Mouse (Mus musculus) cerebellum, postnatal 10 days (tissue): ENCODE results near the gene Zswim3.

ENCODE experiments used
- DNase-seq, 2 experiments: peaks; one replicate each; pipeline ENCODE4 v3.0.0; 2021; ENCODE audit warnings: mixed read lengths in 2 of 2

Zswim3 gene

GRCm38 (mm10) chr2:164804533-164805331 is at the start of gene Zswim3, which contains the start of gene Acot8:
Gene Zswim3 (plus strand): TSS chr2:164805098.
Gene Acot8 (minus strand): TSS chr2:164804882.
- peak; percentile 98 to 99 for DNase-seq

- no peak for DNase-seq
Observed at GRCm38 (mm10) chr2:164757841-164758240, 47.1 kb upstream of the Zswim3 start.

DNA sequence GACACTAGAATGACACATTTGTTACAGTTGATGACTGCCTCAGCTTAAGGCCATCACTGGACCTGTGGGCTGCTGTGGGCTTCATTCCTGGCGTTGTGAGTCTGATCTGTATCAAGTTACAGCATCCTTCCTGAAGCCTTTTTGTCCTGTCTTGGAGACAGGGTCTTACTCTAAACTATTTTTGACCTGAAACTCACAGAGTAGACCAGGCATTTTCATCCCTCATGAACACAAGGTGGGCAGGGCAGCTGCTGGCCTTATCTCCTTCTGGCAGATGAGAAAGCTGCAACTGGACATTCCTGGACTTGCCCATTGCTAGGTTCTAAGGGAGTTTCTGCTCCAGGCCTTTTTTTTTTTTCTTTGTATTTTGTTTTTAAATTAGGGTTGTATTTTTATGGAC is 46.2 kb upstream of the Zswim3 start:
- DNase-seq: no peak

- no peak for DNase-seq
Observed at GRCm38 (mm10) chr2:164760059-164760833, 44.7 kb upstream of the Zswim3 start.

GRCm38 (mm10) chr2:164761502-164761901 is 43.4 kb upstream of the Zswim3 start:
- peak; percentile 57 to 68 for DNase-seq

DNA sequence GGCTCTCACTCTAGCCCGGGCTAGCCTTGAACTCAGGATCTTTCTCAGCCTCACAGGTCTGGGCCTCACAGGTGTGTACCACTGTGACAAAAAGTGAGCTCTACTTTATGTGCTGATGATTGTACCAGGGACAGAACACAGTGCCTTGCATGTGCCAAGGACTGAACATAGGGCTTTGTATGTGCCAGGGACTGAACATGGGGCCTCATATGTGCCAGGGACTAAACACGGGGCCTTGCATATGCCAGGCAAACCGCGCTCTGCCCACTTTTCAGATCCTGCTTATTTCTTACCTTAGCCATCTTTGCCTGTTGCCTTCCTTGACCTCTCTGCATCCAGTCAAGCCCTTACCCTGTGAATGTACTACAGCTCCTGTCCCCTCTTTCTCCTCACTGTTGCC is 42.9 kb upstream of the Zswim3 start:
- DNase-seq: peak; percentile 22 to 43

- DNase-seq: no peak
Observed at GRCm38 (mm10) chr2:164762593-164762992, 42.3 kb upstream of the Zswim3 start.

DNA sequence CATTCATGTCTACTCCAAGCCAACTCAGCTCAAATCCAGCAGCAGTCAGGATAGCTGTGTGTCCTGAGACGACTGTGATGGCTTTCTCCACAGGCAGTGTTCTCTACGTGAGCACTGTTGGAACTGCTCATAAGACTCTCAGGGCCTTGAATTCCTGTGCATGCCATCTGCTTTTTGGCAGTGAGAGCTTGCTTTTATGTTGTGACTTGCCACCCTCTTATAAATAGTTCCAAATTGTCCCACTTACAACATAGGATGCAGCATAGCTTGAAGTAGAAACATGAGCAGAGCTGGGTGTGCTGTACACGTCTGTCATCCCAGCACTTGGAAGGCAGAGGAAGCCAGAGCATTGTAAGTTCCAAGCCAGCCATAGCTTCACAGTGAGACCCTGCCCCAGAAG is 39.1 kb upstream of the Zswim3 start:
- no peak for DNase-seq

GRCm38 (mm10) chr2:164767812-164768540 is 36.9 kb upstream of the Zswim3 start:
- peak; percentile 78 to 86 for DNase-seq

GRCm38 (mm10) chr2:164769258-164770037 is 35.5 kb upstream of the Zswim3 start, which contains the start of gene Ube2c:
Gene Ube2c (plus strand): TSS chr2:164769898.
- DNase-seq: peak; percentile 99

DNA sequence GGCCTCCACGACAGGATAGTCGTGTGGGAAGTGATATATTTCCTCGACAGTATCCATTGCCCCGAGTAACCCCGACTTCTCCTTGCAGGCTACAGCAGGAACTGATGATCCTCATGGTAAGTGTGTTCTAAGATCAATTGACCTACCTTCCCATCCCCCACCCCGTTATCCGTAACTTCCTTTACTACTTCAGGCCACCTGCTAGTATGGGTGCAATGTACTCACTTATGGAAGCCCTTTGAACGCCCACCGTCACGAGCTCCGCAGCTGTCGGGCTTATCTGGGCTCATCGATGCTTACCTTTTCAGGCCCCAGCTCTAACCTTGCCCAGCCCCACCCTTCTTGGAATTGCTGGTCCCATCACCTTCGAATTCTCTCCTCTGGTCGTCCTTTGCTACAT is 34.6 kb upstream of the Zswim3 start:
- DNase-seq: no peak

- DNase-seq: no peak
Observed at GRCm38 (mm10) chr2:164771123-164771522, 33.8 kb upstream of the Zswim3 start.

DNA sequence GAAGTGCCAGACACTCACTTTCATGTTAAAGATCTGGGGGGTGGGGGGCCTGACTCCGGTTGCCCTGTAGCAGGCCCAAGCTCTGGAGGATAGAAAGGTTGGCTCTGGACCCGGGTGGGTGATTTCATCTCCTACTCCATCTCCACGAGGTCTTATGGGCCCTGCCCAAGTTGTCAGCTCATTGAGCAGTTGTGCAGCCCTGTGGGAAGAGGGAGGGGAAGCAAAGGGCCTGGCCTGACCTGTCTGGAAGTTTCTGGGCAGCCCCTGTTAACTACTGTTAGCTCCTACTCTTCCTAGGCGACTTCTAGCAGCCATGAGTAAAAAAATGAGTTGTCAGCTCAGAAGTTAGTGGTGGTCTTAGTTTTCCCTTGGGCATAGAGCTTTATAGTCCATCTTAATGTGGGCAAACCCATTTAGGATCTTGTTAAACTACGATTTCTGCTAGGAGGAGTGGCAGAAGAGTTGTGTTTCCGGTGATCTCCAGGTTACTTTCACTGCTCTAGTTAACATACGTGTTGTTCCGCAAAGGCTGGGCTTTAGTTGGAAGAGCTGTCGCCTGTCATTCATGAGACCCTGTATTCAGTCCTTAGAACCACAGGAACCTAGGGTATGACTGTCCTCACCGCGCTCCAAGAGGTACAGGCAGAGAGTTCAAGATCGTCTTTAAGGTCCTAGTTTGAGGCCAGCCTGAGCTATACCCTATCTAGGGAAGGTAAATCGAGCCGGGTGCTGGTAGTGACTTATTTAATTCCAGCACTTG is 31.5 kb upstream of the Zswim3 start:
- DNase-seq: no peak

GRCm38 (mm10) chr2:164773989-164774364 is 30.9 kb upstream of the Zswim3 start:
- no peak for DNase-seq

DNA sequence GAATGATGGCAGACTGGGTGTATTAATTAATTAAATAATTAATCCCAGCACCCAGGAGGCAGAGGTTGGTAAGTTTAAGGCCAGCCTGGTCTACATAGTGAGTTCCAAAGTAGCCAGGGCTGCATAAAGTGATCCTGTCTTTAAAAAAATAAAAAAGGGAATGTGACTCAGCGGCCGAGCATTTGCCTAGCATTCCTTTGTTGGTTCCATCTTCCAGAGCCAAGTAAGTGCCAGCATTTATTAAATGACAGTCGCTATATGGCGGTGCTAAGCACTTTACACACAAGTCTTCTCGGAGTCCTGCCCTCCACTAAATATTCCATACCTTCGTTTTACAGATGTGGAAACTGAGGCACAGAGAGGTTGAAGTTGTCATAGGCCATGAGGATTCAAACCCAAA is 28.8 kb upstream of the Zswim3 start:
- no peak for DNase-seq

DNA sequence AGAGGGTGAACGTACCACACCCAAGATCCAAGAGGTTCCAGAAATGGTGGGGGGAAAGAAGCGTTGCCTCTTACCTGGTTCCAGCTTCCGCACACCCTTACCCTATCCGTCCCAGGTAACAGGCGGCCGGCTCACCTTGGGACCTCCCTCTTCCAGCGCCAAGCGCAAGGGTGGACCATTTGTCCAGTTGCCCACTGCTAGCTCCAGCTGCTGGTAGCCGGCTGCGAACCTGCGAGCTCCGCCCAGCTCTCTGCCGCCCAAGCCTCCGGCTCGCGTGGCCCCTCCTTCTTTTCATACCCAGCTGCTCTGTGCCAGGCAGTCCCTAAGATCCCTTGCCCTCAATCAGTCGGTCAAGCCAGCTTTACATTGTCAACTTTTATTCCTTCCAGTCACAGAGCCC is 28.1 kb upstream of the Zswim3 start:
- DNase-seq: no peak

DNA sequence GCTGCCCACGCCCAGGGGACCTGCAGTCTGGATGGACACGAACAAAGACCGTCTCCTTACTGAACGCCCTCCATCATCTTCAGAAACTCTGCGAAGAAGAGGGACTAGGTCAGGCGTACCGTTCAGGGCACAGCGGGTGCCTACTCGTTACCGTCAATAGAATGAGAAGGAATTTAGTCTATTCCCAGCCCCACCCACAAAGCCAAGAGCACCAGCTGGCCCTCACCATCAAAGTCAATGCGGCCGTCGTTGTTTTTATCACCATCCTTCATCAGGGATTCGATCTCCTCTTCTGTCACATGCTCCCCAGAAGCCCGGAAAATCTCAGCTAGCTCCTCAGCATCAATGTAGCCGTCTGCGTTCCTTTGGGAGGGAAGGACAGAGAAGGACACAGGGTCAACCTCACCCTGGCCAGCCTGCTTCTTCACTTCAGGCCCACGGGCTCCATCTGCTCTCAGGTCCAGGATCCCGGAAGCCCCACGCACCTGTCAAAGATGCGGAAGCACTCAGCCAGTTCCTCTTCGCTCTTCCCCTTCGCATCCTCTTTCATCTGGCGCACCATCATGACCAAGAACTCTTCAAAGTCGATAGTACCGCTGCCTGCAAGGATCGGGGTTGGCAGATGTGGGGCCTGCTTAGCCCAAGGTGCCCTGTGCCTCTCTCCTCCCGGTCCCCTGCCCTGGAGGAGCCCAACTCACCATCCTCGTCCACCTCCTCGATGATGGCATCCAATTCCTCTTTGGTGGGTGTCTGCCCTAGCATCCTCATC is 27.5 kb upstream of the Zswim3 start:
- DNase-seq: no peak

GRCm38 (mm10) chr2:164778015-164778287 is 26.9 kb upstream of the Zswim3 start:
- no peak for DNase-seq

DNA sequence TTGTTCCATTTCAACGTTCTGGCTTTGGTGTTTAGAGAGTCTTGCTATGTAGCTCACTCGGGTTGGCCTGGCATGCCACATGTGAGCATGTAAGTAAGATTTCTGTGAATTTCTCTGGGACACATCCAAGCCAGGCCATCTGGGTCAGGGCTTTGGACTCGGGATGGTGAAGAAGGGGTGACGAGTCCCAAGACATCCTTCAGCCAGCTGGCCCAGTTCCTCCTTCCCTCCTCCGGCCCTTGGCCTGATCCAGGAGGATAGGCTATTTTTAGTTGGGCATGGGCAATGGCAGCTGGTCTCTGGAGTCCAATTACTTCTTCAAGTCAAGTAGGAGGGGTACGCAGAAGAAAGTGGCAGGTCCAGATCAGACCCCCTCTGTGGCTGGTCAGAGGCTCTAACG is 26.1 kb upstream of the Zswim3 start:
- peak; percentile 64 to 67 for DNase-seq

GRCm38 (mm10) chr2:164779481-164780086 is 25.3 kb upstream of the Zswim3 start, which contains the start of gene Tnnc2:
Gene Tnnc2 (minus strand): TSS chr2:164779967.
- DNase-seq: no peak

- no peak for DNase-seq
Observed at GRCm38 (mm10) chr2:164781876-164782275, 23.0 kb upstream of the Zswim3 start.
